Mouse (Mus musculus): ENCODE measurements around the gene Zfp622.

Gene Zfp622

Small RNA genes lying within 50 kb of the gene (microRNA-seq; reads per million reads assigned to microRNA genes)
- 0.34 to 1.5 reads per million in 2 experiments for gene Mir7212
